Mouse (Mus musculus) mesoderm, embryonic 11.5 days (tissue): ENCODE measurements around the gene Fxr2.
"Not testable (repeated sequence)": the region's sequence is repeated elsewhere in the genome, so short reads cannot be mapped to it uniquely, and the experiment has no call there.

ENCODE experiments used
- DNase-seq: peaks from one replicate; pipeline ENCODE4 v3.0.0-alpha.2; 2012; ENCODE audit warnings: low read depth, low spot score

The Fxr2 gene

DNA sequence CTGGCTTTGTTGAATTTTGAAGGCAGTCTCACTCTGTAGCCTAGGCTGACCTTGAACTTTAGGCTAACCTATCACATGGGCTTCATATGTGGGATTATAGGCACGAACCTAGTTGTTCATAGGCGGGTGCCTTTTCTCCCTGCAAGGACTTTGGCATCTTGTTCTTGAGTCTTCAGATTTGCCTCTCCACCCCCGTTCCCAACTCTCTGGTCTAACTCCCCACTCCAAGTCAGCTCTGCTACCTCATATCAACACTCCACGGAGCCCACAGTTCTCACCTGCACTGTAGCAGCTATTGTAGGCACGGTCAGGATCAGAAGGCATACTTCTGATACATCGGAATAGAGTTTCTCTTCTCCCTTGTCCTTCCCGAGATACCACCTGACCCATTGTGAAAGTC lies 50.8 kb downstream of the Fxr2 start:
- no peak for DNase-seq

GRCm38 (mm10) chr11:69684128-69684745 lies 51.4 kb downstream of the Fxr2 start:
- DNase-seq = no peak

GRCm38 (mm10) chr11:69684936-69685335 lies 52.1 kb downstream of the Fxr2 start:
- DNase-seq = no peak

GRCm38 (mm10) chr11:69685526-69686148 lies 52.8 kb downstream of the Fxr2 start, which contains the start of gene Tnfsf13:
Tnfsf13 (minus strand) TSS chr11:69685784.
- no peak for DNase-seq

GRCm38 (mm10) chr11:69686377-69686776 lies 53.6 kb downstream of the Fxr2 start:
- DNase-seq = no peak

DNA sequence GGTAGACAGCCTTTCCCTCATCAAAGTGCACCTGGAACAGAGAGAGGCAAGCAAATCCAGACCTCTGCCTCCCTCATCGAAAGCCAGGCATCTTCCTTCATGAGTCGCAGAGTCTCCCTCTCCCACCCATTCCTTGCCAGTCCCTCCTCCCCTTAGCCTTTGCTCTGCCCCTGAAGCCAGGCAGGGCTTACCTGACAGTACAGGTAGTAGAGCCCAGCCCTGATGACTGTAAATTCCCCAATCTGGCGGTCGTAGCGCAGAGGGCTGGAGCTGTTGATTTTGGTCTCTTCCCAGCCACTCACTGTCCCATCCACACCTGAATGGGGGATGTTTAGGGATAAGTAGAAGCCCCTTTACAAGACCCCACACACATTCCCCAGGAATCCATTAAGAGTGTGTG lies 54.3 kb downstream of the Fxr2 start:
- DNase-seq = no peak

- no peak for DNase-seq
Observed at GRCm38 (mm10) chr11:69689891-69690290, 57.1 kb downstream of the Fxr2 start.

- DNase-seq = no peak
Observed at GRCm38 (mm10) chr11:69692196-69692811, 59.5 kb downstream of the Fxr2 start.

GRCm38 (mm10) chr11:69692863-69693262 lies 60.1 kb downstream of the Fxr2 start:
- DNase-seq = no peak

DNA sequence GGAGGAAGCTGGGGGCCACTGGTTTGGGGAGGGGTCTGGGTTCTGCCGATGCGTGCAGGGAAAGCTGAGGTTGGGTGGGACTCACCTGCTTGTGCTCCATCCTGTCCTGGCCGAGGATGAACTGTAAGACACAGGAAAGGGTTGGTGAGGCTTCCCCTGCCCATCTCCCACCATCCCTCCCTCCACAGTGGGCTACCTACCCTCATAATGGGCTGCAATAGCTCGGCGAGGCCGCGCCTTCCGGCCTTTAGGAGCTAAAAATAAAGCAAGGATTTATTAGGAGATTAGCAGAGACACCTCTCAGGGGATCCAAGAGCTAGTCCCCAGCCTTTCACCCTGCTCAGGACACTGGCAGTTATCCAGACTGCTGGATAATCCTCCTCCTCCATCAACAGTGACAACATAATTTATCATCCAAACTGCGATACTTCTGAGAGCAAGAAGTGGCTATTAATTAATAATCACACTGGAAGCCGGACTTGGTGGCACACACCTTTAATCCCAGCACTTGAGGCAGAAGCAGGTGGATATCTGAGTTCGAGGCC lies 60.7 kb downstream of the Fxr2 start:
- DNase-seq = no peak

- no peak for DNase-seq
Observed at GRCm38 (mm10) chr11:69695046-69695360, 62.2 kb downstream of the Fxr2 start.

- peak; percentile 48 for DNase-seq
Observed at GRCm38 (mm10) chr11:69695361-69696181, 62.8 kb downstream of the Fxr2 start, which contains the start of the genes Tnfsf12 and Tnfsfm13. Tnfsf12 (minus strand) TSS chr11:69695849. Tnfsfm13 (minus strand) TSS chr11:69696098.

GRCm38 (mm10) chr11:69697396-69697795 lies 64.6 kb downstream of the Fxr2 start:
- DNase-seq = no peak

- no peak for DNase-seq
Observed at GRCm38 (mm10) chr11:69698574-69698973, 65.8 kb downstream of the Fxr2 start.

- no peak for DNase-seq
Observed at GRCm38 (mm10) chr11:69699595-69699994, 66.8 kb downstream of the Fxr2 start.

GRCm38 (mm10) chr11:69702886-69703285 lies 70.1 kb downstream of the Fxr2 start:
- not testable (repeated sequence) for DNase-seq
